Mouse (Mus musculus): Measurements from ENCODE around the gene Ubald2. TPM values are rescaled to one million over a fixed set of nuclear protein-coding genes. Genes with fewer than 3 reads are reported as not detected.
"Not testable (repeated sequence)": the region's sequence is repeated elsewhere in the genome, so short reads cannot be mapped to it uniquely, and the experiment has no call there.

Ubald2 gene
- total RNA-seq, 4 experiments from 2014 or later, result 28.2 to 36.0 (median 32.7) TPM

DNA sequence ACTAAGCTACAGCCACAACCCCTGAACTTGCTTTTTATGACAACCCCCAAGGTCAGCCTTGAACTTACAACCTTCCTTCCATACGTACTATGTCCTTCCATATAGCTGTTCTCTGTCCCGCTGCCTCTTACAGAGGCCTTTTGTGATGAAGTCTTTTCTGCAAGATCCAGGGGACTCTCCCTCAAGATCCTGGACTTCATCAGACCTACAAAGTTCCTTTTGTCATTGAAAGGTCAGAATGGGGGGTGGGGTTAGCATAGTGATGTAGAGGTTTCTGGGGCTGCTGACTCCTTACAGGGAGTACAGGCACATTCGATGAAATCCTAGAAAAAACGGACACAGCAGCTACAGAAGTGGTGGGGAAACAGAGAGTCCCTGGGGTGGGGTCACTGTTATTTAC lies 25.9 kb downstream of the Ubald2 start:
- no peak for DNase-seq (ENCODE audit: low spot score)

DNA sequence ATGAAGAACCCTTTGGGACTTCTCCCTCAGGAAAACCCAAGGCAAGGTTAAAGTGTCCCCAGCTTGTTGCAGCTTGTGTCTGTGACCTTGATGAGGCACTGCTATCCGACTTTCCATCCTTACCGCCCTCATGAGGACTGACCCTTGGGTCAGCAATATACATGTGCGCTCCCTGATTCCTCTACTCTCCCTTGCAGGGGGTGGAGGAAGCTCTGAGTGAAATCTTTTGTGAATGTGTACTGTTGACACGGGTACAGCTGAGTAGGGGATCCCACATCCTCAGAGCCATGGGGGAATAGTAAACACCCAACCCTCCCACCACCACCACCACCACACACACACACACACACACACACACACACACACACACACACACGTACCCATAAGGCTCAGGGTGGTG lies 29.4 kb downstream of the Ubald2 start:
- no peak for DNase-seq (ENCODE audit: low spot score)

DNA sequence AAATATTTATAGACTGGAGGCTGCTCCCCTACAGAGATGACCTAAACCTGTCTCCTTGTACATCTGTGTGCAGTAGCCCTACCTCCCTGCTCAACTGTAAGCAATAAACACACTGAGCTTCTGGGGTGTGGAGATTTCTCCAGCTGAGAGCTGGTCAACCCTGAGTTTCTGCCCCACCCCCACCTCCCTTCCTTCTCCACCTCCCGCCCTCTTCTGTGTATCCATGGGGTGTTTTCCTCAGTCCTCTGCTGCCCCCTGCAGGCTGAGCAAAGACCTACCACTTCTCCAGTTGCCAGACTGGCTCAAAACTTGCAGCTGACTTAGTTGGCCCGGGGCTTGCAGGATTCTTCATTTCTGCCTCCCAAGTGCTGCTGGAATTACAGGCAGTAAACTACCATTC lies 29.9 kb downstream of the Ubald2 start:
- peak; percentile 83 for DNase-seq (ENCODE audit: low spot score)

DNA sequence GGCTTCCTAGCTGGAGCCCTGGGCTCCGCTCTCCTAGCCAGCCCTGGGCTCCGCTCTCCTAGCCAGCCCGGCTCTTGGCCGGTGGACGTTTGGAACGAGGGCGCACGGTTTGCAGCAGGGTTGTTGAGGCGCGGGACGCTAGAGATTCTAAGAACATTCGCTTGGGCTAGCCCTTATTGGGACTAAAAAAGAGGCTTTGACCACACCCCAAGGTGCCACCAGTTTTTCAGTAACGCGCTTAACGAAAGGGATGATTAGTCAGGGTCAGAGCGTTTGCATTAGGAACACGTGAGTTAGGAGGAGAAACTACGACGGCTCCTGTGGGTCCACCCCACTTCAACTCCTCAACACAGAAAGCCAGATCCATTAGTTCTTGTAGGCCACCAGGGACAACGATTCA lies 32.2 kb downstream of the Ubald2 start, which contains the start of gene Qrich2:
Gene Qrich2 (minus strand): TSS at position 101 of the 400 bp plus-strand sequence.
- DNase-seq (ENCODE audit: low spot score), result no peak

DNA sequence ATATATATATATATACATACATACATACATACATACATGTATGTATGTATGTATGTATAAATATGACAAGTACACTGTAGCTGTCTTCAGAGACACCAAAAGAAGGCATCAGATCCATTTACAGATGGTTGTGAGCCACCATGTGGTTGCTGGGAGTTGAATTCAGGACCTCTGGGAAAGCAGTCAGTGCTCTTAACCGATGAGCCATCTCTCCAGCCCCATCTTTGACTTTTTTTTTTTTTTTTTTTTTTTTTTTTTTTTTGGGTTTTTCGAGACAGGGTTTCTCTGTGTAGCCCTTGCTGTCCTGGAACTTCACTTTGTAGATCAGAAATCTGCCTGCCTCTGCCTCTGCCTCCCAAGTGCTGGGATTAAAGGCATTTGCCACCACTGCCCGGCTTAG lies 34.4 kb downstream of the Ubald2 start:
- not testable (repeated sequence) for DNase-seq (ENCODE audit: low spot score)

DNA sequence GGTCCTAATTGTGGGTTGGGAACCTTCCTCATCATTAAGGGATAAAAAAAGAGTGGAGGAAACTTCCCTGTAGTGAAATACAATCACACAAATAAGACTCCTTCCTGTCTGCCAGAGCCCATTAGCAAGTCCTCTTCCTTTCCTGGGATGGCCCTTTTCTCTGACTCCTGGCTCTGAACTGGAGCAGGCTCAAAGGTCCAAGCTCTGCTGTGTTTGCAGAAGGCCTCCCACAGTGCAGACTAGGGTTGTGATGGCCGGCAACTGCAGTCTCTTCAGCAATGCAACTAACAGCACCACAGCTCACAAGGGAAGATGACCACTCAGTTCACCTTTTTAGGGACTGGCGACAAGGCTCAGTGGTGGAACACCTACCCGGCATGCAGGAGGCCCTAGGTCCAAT lies 36.4 kb downstream of the Ubald2 start:
- DNase-seq (ENCODE audit: low spot score), result no peak

DNA sequence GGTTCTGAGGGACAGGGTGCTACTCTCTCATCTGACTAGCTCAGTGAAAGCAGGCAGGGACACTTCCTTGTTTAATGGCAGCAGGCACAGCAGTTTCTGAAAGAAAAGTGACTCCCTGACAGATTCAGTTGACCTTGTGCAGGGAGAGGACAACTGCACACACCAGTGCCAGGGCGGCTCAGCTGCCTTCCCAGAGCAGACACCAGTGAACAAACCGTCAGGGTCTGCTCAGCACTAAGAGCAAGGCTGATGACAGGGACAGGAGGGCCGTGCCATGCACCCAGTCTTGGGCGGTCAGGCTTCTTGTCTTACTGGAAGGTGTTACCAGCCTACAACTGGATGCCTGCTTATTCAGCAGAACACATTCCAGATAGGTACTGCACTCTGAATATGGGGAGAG lies 37.0 kb downstream of the Ubald2 start:
- DNase-seq (ENCODE audit: low spot score), result no peak

DNA sequence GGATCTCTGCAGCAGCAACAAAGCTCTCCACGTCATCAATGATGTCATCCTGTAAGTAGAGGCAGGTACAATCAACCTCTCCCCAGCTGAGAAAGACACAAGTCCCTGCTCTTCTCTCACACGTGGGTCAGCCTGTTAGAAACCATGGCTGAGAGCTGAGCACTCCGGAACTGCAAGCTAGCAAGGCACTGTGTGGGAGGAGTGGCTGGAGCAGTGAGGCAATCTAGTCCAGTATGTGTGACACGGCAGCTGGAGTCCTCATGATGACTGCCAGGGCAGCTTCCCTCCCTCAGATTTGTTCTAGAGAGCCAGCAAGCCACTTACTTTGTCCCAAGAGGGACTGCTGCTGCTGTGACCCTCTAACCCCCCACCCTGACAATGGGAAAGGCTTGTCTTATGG lies 38.4 kb downstream of the Ubald2 start:
- no peak for DNase-seq (ENCODE audit: low spot score)

DNA sequence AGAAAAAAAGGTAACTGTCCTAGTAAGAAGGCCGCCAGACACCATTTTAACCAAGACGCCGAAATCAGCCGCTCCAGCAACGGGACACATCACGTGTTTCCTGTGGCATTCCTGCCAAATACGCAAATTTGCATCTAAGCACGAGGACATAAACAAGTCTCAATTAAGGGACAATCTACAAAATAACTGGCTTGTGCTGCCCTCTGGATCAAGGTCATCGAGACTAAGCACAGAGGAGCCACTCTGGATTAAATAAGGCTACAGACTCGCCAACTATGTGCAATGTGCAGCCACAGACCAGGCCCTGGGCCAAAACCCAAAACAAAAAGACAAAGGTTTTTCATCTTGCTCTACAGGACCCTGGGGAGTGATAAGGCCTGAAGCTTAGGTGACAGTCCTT lies 42.1 kb downstream of the Ubald2 start:
- DNase-seq (ENCODE audit: low spot score), result peak; percentile 26

DNA sequence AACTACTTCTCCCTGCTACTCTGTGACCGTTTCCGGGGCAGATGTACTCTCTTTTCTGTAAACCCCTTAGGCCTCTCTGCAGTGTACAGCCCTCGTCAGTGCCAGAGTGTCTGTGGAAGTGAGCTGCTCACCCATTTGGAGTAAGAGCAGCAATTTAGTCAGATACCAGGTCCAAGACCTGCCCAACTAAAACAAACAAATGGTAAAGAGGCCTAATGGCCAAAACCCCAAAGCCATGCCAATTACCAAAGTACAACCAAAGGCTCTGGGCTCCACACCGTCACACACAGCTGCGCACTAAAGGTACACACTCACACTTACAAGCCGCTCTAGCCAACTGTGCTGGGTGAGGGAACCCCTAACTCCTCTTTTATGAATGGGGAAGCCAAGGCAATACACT lies 42.8 kb downstream of the Ubald2 start:
- no peak for DNase-seq (ENCODE audit: low spot score)

DNA sequence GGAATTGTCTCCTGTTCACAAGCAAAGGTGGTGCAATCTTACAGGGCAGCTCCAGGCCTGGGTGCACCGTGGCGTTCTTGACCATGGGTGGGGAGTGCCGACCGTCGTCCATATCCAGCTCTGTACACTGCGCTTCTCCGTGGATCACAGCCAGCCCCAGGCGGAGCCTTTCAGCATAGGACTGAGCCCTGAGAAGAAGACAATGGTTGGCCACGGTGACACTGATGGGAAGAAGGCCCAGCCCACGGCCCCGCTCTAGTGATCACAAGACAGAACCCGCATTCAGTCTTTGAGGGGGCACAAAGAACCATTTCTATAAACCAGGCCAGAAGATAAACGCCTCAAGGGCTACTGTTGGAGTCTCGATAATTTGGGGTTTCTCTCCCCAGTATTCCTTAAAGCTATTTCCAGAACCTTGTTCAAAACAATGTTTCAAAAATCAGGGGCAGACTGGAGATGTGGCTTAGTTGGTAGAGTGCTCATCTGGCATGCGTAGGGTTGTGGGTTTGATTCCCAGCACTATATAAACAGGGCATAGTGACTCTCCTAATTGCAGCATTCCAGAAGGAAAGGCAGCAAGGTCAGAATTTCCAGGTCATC lies 43.4 kb downstream of the Ubald2 start:
- DNase-seq (ENCODE audit: low spot score), result no peak

DNA sequence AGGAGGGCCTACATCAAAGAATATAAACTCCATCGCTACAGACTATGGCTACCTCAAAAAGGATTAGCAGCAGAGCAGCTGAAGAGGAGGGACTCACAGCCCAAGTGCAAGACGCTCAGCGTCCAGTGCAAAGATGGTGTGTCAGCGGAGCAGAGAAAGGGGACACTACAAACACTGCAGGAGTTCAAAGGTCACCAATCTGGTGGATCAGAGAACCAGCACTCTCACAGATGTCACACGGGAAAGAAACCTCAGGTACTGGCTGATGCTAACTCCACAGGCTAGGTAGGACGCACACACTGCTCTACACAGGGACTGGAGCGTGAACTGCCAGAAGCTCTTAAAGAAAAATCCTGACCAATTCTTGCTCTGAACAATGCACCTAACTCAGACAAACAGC lies 45.1 kb downstream of the Ubald2 start:
- DNase-seq (ENCODE audit: low spot score), result no peak

DNA sequence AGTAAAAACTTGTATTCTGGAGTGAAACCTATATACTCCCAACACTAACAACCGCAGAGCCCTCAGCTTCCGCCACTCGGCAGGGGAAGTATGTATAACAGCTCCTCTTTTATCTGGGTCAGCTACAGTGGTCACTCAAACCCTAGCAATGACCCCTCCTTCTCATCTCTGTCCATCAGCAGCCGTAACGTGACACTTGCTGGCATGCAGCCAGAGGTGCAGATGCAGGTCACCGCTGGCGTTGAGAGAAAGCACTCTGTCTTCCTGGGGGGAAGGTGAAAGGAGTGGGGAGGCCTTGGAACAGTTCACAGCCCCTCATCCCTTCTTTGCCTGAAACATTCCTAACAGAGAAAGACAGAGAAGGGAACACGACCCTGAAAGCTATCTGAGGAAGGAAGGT lies 45.9 kb downstream of the Ubald2 start:
- no peak for DNase-seq (ENCODE audit: low spot score)

DNA sequence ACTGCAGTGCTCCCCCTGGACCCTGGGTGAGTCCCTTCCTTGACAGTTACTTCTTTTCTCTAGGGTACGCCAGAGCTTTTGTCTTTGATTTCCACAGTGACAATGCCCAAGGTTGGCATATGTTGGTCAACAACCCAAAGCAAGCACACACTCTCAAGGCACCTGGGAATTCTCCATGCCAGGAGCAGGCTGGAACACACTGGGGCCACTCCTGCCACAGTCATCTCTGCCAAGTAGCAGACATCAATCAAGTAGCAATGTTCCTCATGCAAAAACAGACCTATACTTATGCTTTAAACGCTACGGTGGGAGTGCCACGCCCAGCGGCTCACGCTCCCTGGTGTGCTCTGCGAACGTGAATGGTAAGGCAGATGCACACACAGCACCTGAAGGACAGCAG lies 47.1 kb downstream of the Ubald2 start:
- DNase-seq (ENCODE audit: low spot score), result no peak

DNA sequence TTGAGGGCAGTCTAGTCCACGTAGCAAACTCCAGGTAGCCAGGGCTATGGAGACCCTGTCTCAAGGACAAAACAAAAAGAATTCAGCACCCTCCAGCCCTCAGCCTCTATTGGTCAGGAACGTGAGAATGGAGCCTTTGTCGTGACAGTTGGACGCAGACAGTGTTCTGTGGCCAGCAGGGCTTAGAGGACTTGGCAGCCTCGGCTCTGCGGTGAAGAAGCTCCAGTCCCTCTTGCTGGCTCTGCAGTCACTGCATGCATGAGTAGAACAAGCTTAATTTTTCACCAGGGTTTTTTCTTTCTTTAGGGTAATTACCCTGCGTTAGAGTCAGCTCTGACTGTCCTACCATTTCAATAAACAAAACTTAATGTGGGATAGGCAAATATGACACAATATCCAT lies 47.9 kb downstream of the Ubald2 start:
- DNase-seq (ENCODE audit: low spot score), result no peak

DNA sequence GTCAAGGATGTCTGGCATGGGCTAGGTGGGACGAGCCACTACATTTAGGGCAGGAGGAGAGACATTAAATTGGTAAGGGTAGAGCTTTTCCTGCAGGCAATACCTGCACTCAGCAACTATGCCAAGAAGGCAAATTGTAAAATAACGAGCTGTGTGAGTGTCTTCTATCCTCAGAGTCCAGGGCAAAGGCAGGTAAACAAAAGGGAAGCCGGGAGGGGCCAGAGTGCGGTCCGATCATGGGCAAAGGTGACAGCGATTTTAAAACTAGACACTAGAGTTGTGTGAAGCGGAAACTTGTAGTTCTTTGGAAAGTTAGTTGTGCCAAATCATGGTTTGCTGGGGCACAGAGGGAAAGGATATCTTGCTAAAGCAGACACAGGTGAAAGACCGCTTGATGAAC lies 50.4 kb downstream of the Ubald2 start:
- no peak for DNase-seq (ENCODE audit: low spot score)

DNA sequence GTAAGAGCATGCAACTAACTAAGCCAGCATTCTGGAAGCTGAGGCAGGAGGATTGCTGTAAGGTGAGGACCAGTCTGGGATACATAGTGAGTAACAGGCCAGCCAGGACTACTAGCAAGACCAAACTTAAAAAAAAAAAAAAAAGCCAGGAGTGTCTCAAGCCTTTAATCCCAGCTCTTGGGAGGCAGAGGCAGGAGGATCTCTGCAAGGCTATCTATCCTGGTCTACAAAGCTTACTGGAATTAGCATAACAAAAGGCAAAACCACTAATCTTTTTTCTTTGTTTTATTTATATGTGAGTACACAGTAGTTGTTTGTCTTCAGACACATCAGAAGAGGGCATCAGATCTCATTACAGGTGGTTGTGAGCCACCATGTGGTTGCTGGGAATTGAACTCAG lies 54.3 kb downstream of the Ubald2 start:
- DNase-seq (ENCODE audit: low spot score), result no peak

Other genes starting within 250 kb of the Ubald2 start
- 10 to 100 TPM; 10.1 to 15.1 (median 10.8) TPM for gene Ten1, start 235.2 kb upstream of the Ubald2 start, total RNA-seq (2022)
- gene Acox1, start 235.0 kb upstream of the Ubald2 start, total RNA-seq (2022), result 100 to 1,000 TPM; 199 to 220 (median 213) TPM
- gene Evpl, start 196.0 kb upstream of the Ubald2 start, total RNA-seq (2022), result under 1 TPM; 0.49 to 0.94 (median 0.56) TPM
- gene Srp68, start 159.9 kb upstream of the Ubald2 start, total RNA-seq (2022), result 10 to 100 TPM; 61.3 to 72.1 (median 66.2) TPM
- gene Galr2, start 153.2 kb upstream of the Ubald2 start, total RNA-seq (2022), result not detected
- gene Exoc7, start 126.9 kb upstream of the Ubald2 start, total RNA-seq (2022), result 10 to 100 TPM; 49.0 to 65.8 (median 54.2) TPM
- under 1 TPM in 1 of 4 experiments, not detected in 3; 0.26 TPM for gene Foxj1, start 98.7 kb upstream of the Ubald2 start, total RNA-seq (2022)
- gene Rnf157, start 21.1 kb upstream of the Ubald2 start, total RNA-seq (2022), result 10 to 100 TPM in 2 of 4 experiments, 1 to 10 TPM in 2; 7.5 to 12.5 (median 9.4) TPM
- gene Qrich2, start 32.1 kb downstream of the Ubald2 start, total RNA-seq (2022), result under 1 TPM in 1 of 4 experiments, not detected in 3; 0.03 TPM
- gene Prpsap1, start 60.1 kb downstream of the Ubald2 start, total RNA-seq (2022), result 10 to 100 TPM; 24.5 to 29.9 (median 26.0) TPM
- gene Sphk1, start 96.8 kb downstream of the Ubald2 start, total RNA-seq (2022), result 1 to 10 TPM in 1 of 4 experiments, under 1 TPM in 3; 0.57 to 1.3 (median 0.98) TPM
- 10 to 100 TPM; 27.4 to 33.1 (median 29.8) TPM for gene Ube2o, start 147.4 kb downstream of the Ubald2 start, total RNA-seq (2022)
- not detected for gene Aanat, start 152.3 kb downstream of the Ubald2 start, total RNA-seq (2022)
- 10 to 100 TPM in 3 of 4 experiments, 1 to 10 TPM in 1; 8.7 to 12.6 (median 10.6) TPM for gene Rhbdf2, start 192.9 kb downstream of the Ubald2 start, total RNA-seq (2022)
- gene Prcd, start 219.4 kb downstream of the Ubald2 start, total RNA-seq (2022), result 1 to 10 TPM; 1.4 to 2.0 (median 1.8) TPM
- 10 to 100 TPM; 40.6 to 64.1 (median 43.0) TPM for gene Cygb, start 220.2 kb downstream of the Ubald2 start, total RNA-seq (2022)